In the genomic region with DNA sequence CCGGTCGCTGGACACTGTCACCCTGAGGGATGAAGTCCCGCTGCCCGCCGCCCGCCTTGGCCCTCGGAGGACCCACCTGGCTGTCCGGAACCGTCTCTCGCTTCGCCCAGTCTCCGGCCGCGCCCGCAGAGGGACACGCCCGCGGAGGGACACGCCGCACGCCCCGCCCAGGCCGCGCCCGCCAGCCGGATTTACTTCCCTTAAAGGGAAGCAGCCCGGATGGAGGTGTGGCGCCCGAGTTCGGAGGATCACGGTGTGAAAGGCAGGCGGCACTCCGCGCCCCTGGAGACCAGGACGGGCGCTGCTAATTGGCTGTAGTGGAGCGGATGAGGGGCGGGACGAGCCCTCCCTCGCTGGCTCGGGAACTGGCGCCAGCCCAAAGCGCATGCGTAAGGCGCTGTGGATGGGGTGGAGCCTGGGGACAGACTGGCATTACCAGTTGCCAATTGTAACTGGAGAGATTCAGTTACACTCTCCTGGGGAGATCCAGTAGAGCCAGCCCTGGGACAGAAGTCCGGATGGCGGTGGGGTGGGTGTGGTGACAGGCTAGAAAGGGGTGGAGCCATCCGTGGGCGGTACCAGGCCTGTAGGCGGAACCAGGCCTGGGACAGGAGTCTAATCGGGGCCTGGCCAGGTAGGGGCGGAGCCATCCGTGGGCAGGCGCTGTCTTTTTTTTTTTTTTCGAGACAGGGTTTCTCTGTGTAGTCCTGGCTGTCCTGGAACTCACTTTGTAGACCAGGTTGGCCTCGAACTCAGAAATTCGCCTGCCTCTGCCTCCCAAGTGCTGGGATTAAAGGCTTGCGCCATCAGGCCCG, we compare ENCODE assay signal across 8 mouse cellular contexts. TPM values are rescaled to one million over a fixed set of nuclear protein-coding genes. Genes with fewer than 3 reads are reported as not detected.
DNase-seq lines count a peak whose midpoint lies in the region; ATAC-seq and TF ChIP-seq lines count a peak whose summit lies in the region.

A gene (minus strand): TSS at position 257 of the 815 bp plus-strand sequence.
A gene (plus strand): TSS at position 464 of the 815 bp plus-strand sequence.

- TF ChIP-seq CTCF in kidney, postnatal 0 days (IDR thresholded peaks at IDR 0.05; ENCODE audit: low read depth), result peak; percentile 28; the same call in 1 of the 2 replicates

- peaks cover 66% of the 10 kb centered on the region for H3K4me1 ChIP-seq in heart, embryonic 12.5 days (replicated peaks)
- peaks cover 28% of the 10 kb centered on the region for H3K4me1 ChIP-seq in kidney, postnatal 0 days (replicated peaks; ENCODE audit: insufficient read depth, low read length)
- peaks cover 53% of the 10 kb centered on the region for H3K4me1 ChIP-seq in liver, embryonic 11.5 days (replicated peaks; ENCODE audit: control insufficient read depth, insufficient read depth, low read length)
- H3K4me1 ChIP-seq in stomach, embryonic 14.5 days (ENCODE audit: control insufficient read depth, insufficient read depth, low read length), result peaks cover 25% of the 10 kb centered on the region

- H3K4me2 ChIP-seq in heart, embryonic 12.5 days, result peak within 1 kb of the TSS; percentile 92
- peak within 1 kb of the TSS; percentile 78 for H3K4me2 ChIP-seq in kidney, postnatal 0 days (ENCODE audit: low read length)
- peak within 1 kb of the TSS; percentile 100 for H3K4me2 ChIP-seq in liver, embryonic 11.5 days
- H3K4me2 ChIP-seq in stomach, embryonic 14.5 days (replicated peaks; ENCODE audit: low read depth, low read length), result peak within 1 kb of the TSS; percentile 91

- H3K9me3 ChIP-seq in heart, embryonic 12.5 days (replicated peaks), result no peaks in the 10 kb centered on the region
- H3K9me3 ChIP-seq in kidney, postnatal 0 days (replicated peaks; ENCODE audit: low read length), result no peaks in the 10 kb centered on the region
- H3K9me3 ChIP-seq in liver, embryonic 11.5 days (ENCODE audit: control insufficient read depth, low read length), result no peaks in the 10 kb centered on the region
- H3K9me3 ChIP-seq in stomach, embryonic 14.5 days (ENCODE audit: control insufficient read depth, low read depth, low read length), result no peaks in the 10 kb centered on the region

- ATAC-seq in erythroid progenitor cell, adult 5-6 weeks (replicated peaks; ENCODE audit: low FRiP score, poor library complexity, severe bottlenecking), result peak; percentile 77
- peak; percentile 93 for ATAC-seq in heart, embryonic 12.5 days (ENCODE audit: insufficient number of reproducible peaks, low FRiP score)
- peak; percentile 97 for ATAC-seq in kidney, postnatal 0 days (replicated peaks; ENCODE audit: low FRiP score, low read depth)
- ATAC-seq in liver, embryonic 11.5 days (replicated peaks; ENCODE audit: low FRiP score), result peak; percentile 86
- peak; percentile 95 for ATAC-seq in stomach, embryonic 14.5 days (ENCODE audit: insufficient number of reproducible peaks, insufficient read depth, low FRiP score, low read depth)

- H3K27ac ChIP-seq in heart, embryonic 12.5 days (ENCODE audit: poor library complexity, severe bottlenecking), result peak within 1 kb of the TSS; percentile 69
- H3K27ac ChIP-seq in kidney, postnatal 0 days, result peak within 1 kb of the TSS; percentile 75
- H3K27ac ChIP-seq in liver, embryonic 11.5 days (ENCODE audit: low read depth, low read length), result peak within 1 kb of the TSS; percentile 76
- H3K27ac ChIP-seq in stomach, embryonic 14.5 days (ENCODE audit: low read length), result peak within 1 kb of the TSS; percentile 83

- H3K36me3 ChIP-seq in heart, embryonic 12.5 days, result peaks cover 21% of the 10 kb centered on the region
- H3K36me3 ChIP-seq in kidney, postnatal 0 days (ENCODE audit: insufficient read depth, low read length), result peaks cover 9% of the 10 kb centered on the region; the same call in 1 of the 2 replicates
- peaks cover 6% of the 10 kb centered on the region for H3K36me3 ChIP-seq in liver, embryonic 11.5 days (ENCODE audit: control insufficient read depth, insufficient read depth, low read length)
- H3K36me3 ChIP-seq in stomach, embryonic 14.5 days (ENCODE audit: control insufficient read depth, insufficient read depth, low read length), result peaks cover 23% of the 10 kb centered on the region

- WGBS in heart, embryonic 12.5 days, result under 1% methylated on average over 57 of the region's 59 CpGs
- under 1% methylated on average over 57 of the region's 59 CpGs for WGBS in kidney, postnatal 0 days
- WGBS in liver, embryonic 11.5 days, result under 1% methylated on average over 59 of the region's 59 CpGs
- WGBS in stomach, embryonic 14.5 days, result under 1% methylated on average over 59 of the region's 59 CpGs

- no peaks in the 10 kb centered on the region for H3K27me3 ChIP-seq in heart, embryonic 12.5 days (replicated peaks)
- H3K27me3 ChIP-seq in kidney, postnatal 0 days (ENCODE audit: insufficient read depth, low read length), result no peaks in the 10 kb centered on the region
- H3K27me3 ChIP-seq in liver, embryonic 11.5 days (replicated peaks; ENCODE audit: control insufficient read depth, insufficient read depth, low read length), result no peaks in the 10 kb centered on the region
- no peaks in the 10 kb centered on the region for H3K27me3 ChIP-seq in stomach, embryonic 14.5 days (ENCODE audit: control insufficient read depth, insufficient read depth, low read length)

- DNase-seq in CD4-positive helper T cell, adult 2 months (ENCODE audit: low read depth, low spot score), result peak; percentile 100
- DNase-seq in brain, embryonic 18.5 days (ENCODE audit: low read depth, low spot score), result peak; percentile 98
- peak; percentile 99 for DNase-seq in kidney, postnatal 0 days (ENCODE audit: low spot score)
- peak; percentile 98 for DNase-seq in liver, embryonic 11.5 days (ENCODE audit: low spot score)
- DNase-seq in naive thymus-derived CD4-positive, alpha-beta T cell, adult 2 months (ENCODE audit: low read depth), result peak; percentile 100

- peak within 1 kb of the TSS; percentile 76 for H3K9ac ChIP-seq in heart, embryonic 12.5 days
- H3K9ac ChIP-seq in kidney, postnatal 0 days (ENCODE audit: low read depth, low read length), result peak within 1 kb of the TSS; percentile 59
- peak within 1 kb of the TSS; percentile 81 for H3K9ac ChIP-seq in liver, embryonic 11.5 days (ENCODE audit: low read depth, low read length)
- peak within 1 kb of the TSS; percentile 34; the same call in 1 of the 2 replicates for H3K9ac ChIP-seq in stomach, embryonic 14.5 days (replicated peaks; ENCODE audit: low read depth, low read length)

- H3K4me3 ChIP-seq in heart, embryonic 12.5 days, result peak within 1 kb of the TSS; percentile 62
- H3K4me3 ChIP-seq in kidney, postnatal 0 days (replicated peaks; ENCODE audit: low read depth, low read length), result peak within 1 kb of the TSS; percentile 57
- peak within 1 kb of the TSS; percentile 79 for H3K4me3 ChIP-seq in liver, embryonic 11.5 days (ENCODE audit: low read depth, low read length)
- H3K4me3 ChIP-seq in stomach, embryonic 14.5 days (ENCODE audit: low read depth, low read length), result peak within 1 kb of the TSS; percentile 63

RNA-seq across cellular contexts. Expression of the first gene that starts in this region (rescaled TPM):
- total RNA-seq in erythroid progenitor cell, adult 5-6 weeks (2015; ENCODE audit: low replicate concordance), result 19.5 and 32.3 TPM in 2 replicates
- total RNA-seq in erythroid progenitor cell, adult 5-6 weeks (2017; ENCODE audit: low replicate concordance), result 9.0 and 25.7 TPM in 2 replicates
- 34.8 and 38.1 TPM in 2 replicates for polyA plus RNA-seq in heart, embryonic 12.5 days (2016; fragmentation: Nextera tagmentation; extraction: Ambion mirVana)
- 22.3 and 26.7 TPM in 2 replicates for polyA plus RNA-seq in kidney, postnatal 0 days (2015; fragmentation: Nextera tagmentation; extraction: Ambion mirVana)
- polyA plus RNA-seq in liver, embryonic 11.5 days (2014; fragmentation: Nextera tagmentation; extraction: Ambion mirVana), result 56.7 and 57.3 TPM in 2 replicates
- 47.9 and 51.1 TPM in 2 replicates for polyA plus RNA-seq in stomach, embryonic 14.5 days (2014; fragmentation: Nextera tagmentation; extraction: Ambion mirVana)

RNA-seq across cellular contexts. Expression of the second gene that starts in this region (rescaled TPM):
- total RNA-seq in erythroid progenitor cell, adult 5-6 weeks (2015; ENCODE audit: low replicate concordance), result 21.4 and 36.4 TPM in 2 replicates
- total RNA-seq in erythroid progenitor cell, adult 5-6 weeks (2017; ENCODE audit: low replicate concordance), result 3.3 and 3.8 TPM in 2 replicates
- 13.2 and 18.4 TPM in 2 replicates for polyA plus RNA-seq in heart, embryonic 12.5 days (2016; fragmentation: Nextera tagmentation; extraction: Ambion mirVana)
- polyA plus RNA-seq in kidney, postnatal 0 days (2015; fragmentation: Nextera tagmentation; extraction: Ambion mirVana), result 22.4 and 24.5 TPM in 2 replicates
- 5.7 and 6.8 TPM in 2 replicates for polyA plus RNA-seq in liver, embryonic 11.5 days (2014; fragmentation: Nextera tagmentation; extraction: Ambion mirVana)
- polyA plus RNA-seq in stomach, embryonic 14.5 days (2014; fragmentation: Nextera tagmentation; extraction: Ambion mirVana), result 16.7 and 18.4 TPM in 2 replicates

Comparison
In these comparisons a context has a peak if more than half of its experiments do, and no peak if none do; other contexts are left out.
1. Peak in every context shown above with its lines: DNase-seq, ATAC-seq, H3K4me3 ChIP-seq and H3K27ac ChIP-seq.